Mouse (Mus musculus): ENCODE results near the gene Pam16. TPM values are rescaled to one million over a fixed set of nuclear protein-coding genes. Genes with fewer than 3 reads are reported as not detected.

The Pam16 gene
- polyA plus RNA-seq, 1 experiment from 2014 or later: 74.5 TPM

GRCm38 (mm10) chr16:4629950-4630349 lies 5.2 kb upstream of the Pam16 start:
- peak; percentile 65 for ATAC-seq
- H3K4me1 ChIP-seq (replicated peaks): 0 out of 2 replicates have a peak, but pooled peaks cover 4% of the 10 kb centered on the region
- no peak overlapping the region for H3K4me3 ChIP-seq (replicated peaks)
- H3K4me2 ChIP-seq (replicated peaks): no peak overlapping the region
- H3K9me3 ChIP-seq: no peaks in the 10 kb centered on the region
- no peak overlapping the region for H3K27ac ChIP-seq
- H3K9ac ChIP-seq: no peak overlapping the region
- 18% methylated on average over 6 of the region's 6 CpGs for WGBS
- peaks cover 17% of the 10 kb centered on the region; the same call in 1 of the 2 replicates for H3K36me3 ChIP-seq
- H3K27me3 ChIP-seq (replicated peaks): no peaks in the 10 kb centered on the region

DNA sequence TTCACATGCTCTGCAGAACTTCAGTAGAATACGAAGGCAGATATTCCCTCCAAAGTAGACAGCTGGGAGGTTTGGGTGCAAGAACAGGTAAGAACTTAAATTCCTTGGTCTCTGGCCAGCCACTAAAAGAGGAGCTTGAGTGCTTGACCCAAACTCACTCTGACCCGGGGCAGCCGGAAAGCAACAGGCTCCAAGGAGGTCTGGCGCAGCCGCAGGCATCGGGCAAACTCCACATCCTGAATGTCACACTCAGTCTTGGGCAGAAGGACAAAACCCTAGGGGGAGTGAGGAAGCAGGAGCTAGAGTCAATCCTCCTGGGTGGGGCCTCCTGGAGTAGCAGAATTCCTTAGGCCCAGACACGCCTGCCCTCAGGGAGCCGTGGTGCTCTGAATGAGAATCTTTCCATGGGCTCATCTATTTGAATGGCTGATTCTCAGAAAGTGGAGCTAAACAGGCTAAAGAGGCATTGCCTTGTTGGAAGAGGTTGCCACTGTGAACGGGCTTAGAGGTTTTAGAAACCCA lies 4.2 kb upstream of the Pam16 start:
- 91% methylated on average over 9 of the region's 9 CpGs for WGBS
- Histone ChIP-seq H3K4me1 (replicated peaks) (0 out of 2 replicates have a peak, but pooled peaks cover 4% of the 10 kb centered on the region), H3K4me2 (replicated peaks) (no peak overlapping the region), H3K4me3 (replicated peaks) (no peak overlapping the region), H3K9me3 (no peaks in the 10 kb centered on the region), H3K36me3 (peaks cover 17% of the 10 kb centered on the region; the same call in 1 of the 2 replicates), H3K27ac (no peak overlapping the region), H3K27me3 (replicated peaks) (no peaks in the 10 kb centered on the region), H3K9ac (no peak overlapping the region)
- ATAC-seq: no peak

DNA sequence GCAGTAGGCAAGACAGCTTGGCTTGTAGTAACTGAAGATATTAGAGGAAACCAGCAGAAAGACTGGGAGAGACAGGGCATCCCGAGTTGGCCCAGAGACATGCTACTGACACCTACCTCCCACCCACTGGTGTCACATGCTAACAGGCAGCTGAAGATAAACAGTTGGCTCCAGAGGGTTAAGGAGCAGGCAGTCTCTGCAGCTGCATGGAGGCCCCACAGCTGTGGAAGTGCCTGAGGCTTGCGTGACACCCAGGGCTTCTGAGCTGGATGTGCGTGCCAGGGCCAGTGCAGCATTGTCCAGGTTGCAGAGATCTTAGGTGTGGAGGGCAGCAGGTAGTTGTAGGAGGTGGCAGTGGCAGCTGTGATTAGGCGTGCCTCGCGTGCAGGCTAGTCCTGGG lies 2.3 kb upstream of the Pam16 start:
- Histone ChIP-seq H3K9me3 (no peaks in the 10 kb centered on the region), H3K4me1 (replicated peaks) (peaks cover 15% of the 10 kb centered on the region), H3K9ac (no peak overlapping the region), H3K4me2 (replicated peaks) (no peak overlapping the region), H3K36me3 (peaks cover 11% of the 10 kb centered on the region; the same call in 1 of the 2 replicates), H3K27ac (no peak overlapping the region), H3K27me3 (replicated peaks) (no peaks in the 10 kb centered on the region), H3K4me3 (replicated peaks) (no peak overlapping the region)
- WGBS: 66% methylated on average over 6 of the region's 6 CpGs
- no peak for ATAC-seq

DNA sequence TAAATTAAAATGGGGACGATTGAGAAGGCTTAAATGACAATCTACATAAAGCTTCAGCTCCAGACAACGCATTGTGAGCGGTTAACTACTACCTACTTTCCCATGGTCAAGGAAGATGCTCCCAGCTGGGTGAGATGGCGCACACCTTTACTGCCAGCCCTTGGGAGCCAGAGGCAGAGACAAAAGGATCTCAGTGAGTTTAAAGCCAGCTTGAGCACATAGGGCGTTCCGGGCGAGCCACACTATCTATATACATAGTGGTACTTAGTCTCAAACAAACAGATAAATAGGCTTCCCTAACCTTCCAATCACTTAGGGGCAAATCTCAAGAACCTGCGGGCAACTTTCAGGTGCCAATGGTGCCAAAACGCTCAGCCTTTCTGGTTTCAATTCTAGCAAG lies 714 bp downstream of the Pam16 start:
- peak overlapping the region; percentile 68 for H3K9ac ChIP-seq
- peak overlapping the region; percentile 63 for H3K4me3 ChIP-seq (replicated peaks)
- peak overlapping the region; percentile 82 for H3K27ac ChIP-seq
- ATAC-seq: peak; percentile 23
- 14% methylated on average over 9 of the region's 9 CpGs for WGBS
- H3K27me3 ChIP-seq (replicated peaks): no peaks in the 10 kb centered on the region
- H3K4me2 ChIP-seq (replicated peaks): peak overlapping the region; percentile 76
- H3K4me1 ChIP-seq (replicated peaks): peaks cover 11% of the 10 kb centered on the region
- H3K9me3 ChIP-seq: no peaks in the 10 kb centered on the region
- peaks cover 11% of the 10 kb centered on the region; the same call in 1 of the 2 replicates for H3K36me3 ChIP-seq

- peaks cover 26% of the 10 kb centered on the region for H3K36me3 ChIP-seq
- no peaks in the 10 kb centered on the region for H3K27me3 ChIP-seq (replicated peaks)
- H3K27ac ChIP-seq: 0 out of 2 replicates have a peak overlapping the region, but pooled peaks have one; percentile 17
- ATAC-seq: no peak
- 83% methylated on average over 4 of the region's 4 CpGs for WGBS
- no peak overlapping the region for H3K9ac ChIP-seq
- no peaks in the 10 kb centered on the region for H3K9me3 ChIP-seq
- H3K4me1 ChIP-seq (replicated peaks): no peaks in the 10 kb centered on the region
- H3K4me3 ChIP-seq (replicated peaks): no peak overlapping the region
- H3K4me2 ChIP-seq (replicated peaks): no peak overlapping the region
These were observed 8.0 kb downstream of the Pam16 start for GRCm38 (mm10) chr16:4616829-4617228.

DNA sequence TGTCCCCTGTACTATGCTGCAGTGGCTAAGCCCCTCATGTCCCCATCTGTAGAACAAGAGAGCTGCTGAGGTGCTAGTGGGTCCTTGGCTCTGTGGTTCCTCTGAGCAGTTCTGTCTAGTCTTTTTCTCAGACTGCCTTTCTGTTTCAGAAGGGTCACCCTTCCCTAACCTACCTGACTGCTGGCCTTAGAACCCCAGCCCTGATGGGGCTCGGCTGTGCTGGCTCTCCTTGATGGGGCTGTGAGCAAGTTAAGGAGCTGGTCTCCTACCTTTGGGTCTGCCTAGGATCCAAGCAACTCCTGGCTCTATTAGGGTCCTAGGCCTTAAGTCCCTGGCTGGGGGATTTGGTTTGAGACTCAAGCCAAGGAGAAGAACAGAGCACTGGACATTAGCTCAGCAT lies 9.5 kb downstream of the Pam16 start:
- no peak overlapping the region for H3K9ac ChIP-seq
- no peak overlapping the region for H3K4me2 ChIP-seq (replicated peaks)
- H3K27ac ChIP-seq: no peak overlapping the region
- no peaks in the 10 kb centered on the region for H3K9me3 ChIP-seq
- H3K4me1 ChIP-seq (replicated peaks): no peaks in the 10 kb centered on the region
- no peak for ATAC-seq
- 58% methylated on average over 1 of the region's 1 CpGs for WGBS
- no peak overlapping the region for H3K4me3 ChIP-seq (replicated peaks)
- H3K36me3 ChIP-seq: peaks cover 38% of the 10 kb centered on the region
- H3K27me3 ChIP-seq (replicated peaks): no peaks in the 10 kb centered on the region

- peaks cover 38% of the 10 kb centered on the region for H3K36me3 ChIP-seq
- WGBS: 85% methylated on average over 3 of the region's 3 CpGs
These were observed 10.1 kb downstream of the Pam16 start for GRCm38 (mm10) chr16:4614639-4615038.

DNA sequence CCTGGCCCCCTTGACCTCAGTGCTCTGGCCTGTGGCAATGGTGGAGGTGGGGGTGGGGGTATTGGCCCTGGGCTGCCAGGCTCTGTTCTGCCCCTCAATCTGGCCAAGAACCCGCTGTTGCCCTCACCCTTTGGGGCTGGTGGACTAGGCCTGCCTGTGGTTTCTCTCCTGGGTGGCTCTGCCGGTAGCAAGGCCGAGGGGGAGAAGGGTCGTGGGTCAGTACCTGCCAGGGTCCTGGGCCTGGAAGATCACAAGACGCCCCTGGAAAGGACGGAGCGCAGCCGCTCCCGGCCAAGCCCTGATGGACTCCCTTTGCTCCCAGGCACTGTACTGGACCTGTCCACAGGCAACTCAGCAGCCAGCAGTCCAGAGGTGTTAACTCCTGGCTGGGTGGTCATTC lies 11.1 kb downstream of the Pam16 start:
- 92% methylated on average over 9 of the region's 9 CpGs for WGBS
- Histone ChIP-seq H3K4me2 (replicated peaks) (no peak overlapping the region), H3K27ac (no peak overlapping the region), H3K9me3 (no peaks in the 10 kb centered on the region), H3K27me3 (replicated peaks) (no peaks in the 10 kb centered on the region), H3K9ac (no peak overlapping the region), H3K36me3 (peaks cover 38% of the 10 kb centered on the region), H3K4me3 (replicated peaks) (no peak overlapping the region), H3K4me1 (replicated peaks) (peaks cover under 1% of the 10 kb centered on the region)
- ATAC-seq: no peak

More at GRCm38 (mm10) chr16:4614639-4615038, 10.1 kb downstream of the Pam16 start:
- Histone ChIP-seq H3K9me3 (no peaks in the 10 kb centered on the region), H3K9ac (no peak overlapping the region), H3K4me3 (replicated peaks) (no peak overlapping the region), H3K4me2 (replicated peaks) (no peak overlapping the region), H3K27me3 (replicated peaks) (no peaks in the 10 kb centered on the region), H3K4me1 (replicated peaks) (no peaks in the 10 kb centered on the region), H3K27ac (no peak overlapping the region)
- no peak for ATAC-seq

GRCm38 (mm10) chr16:4611676-4612075 lies 13.1 kb downstream of the Pam16 start:
- no peak overlapping the region for H3K4me2 ChIP-seq (replicated peaks)
- H3K9me3 ChIP-seq: no peaks in the 10 kb centered on the region
- peaks cover 38% of the 10 kb centered on the region for H3K36me3 ChIP-seq
- H3K4me3 ChIP-seq (replicated peaks): no peak overlapping the region
- H3K4me1 ChIP-seq (replicated peaks): peaks cover 21% of the 10 kb centered on the region
- ATAC-seq: no peak
- H3K27ac ChIP-seq: no peak overlapping the region
- 92% methylated on average over 7 of the region's 7 CpGs for WGBS
- no peak overlapping the region for H3K9ac ChIP-seq
- H3K27me3 ChIP-seq (replicated peaks): no peaks in the 10 kb centered on the region

GRCm38 (mm10) chr16:4611193-4611592 lies 13.6 kb downstream of the Pam16 start:
- Histone ChIP-seq H3K27ac (no peak overlapping the region), H3K4me3 (replicated peaks) (no peak overlapping the region), H3K9ac (no peak overlapping the region), H3K9me3 (no peaks in the 10 kb centered on the region), H3K4me1 (replicated peaks) (peaks cover 26% of the 10 kb centered on the region), H3K27me3 (replicated peaks) (no peaks in the 10 kb centered on the region), H3K4me2 (replicated peaks) (no peak overlapping the region), H3K36me3 (peaks cover 38% of the 10 kb centered on the region)
- no peak for ATAC-seq
- WGBS: 96% methylated on average over 5 of the region's 5 CpGs

DNA sequence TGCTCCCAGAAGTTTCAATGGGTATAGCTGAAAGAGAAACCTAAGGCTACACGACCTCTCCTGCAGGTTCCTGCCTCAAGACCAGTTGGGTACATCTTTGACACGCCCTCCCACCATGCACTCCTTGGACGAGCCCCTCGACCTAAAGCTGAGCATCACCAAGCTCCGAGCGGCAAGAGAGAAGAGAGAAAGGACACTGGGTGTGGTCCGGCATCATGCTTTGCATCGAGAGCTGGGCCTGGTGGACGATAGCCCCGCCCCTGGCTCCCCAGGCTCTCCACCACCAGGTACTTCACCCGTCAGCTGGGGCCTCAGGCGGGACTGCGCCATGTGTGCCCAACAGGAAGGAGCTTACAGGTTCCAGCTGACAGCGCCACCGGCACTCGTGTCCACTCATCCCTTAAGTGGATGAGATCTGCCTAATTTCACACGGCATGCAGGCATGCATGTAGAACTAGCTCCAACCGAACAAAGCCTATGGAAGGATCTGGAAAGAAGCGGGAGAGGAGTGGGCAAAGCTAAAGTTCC lies 16.2 kb downstream of the Pam16 start:
- Histone ChIP-seq H3K4me3 (replicated peaks) (no peak overlapping the region), H3K4me1 (replicated peaks) (peaks cover 52% of the 10 kb centered on the region), H3K36me3 (peaks cover 22% of the 10 kb centered on the region), H3K27me3 (replicated peaks) (no peaks in the 10 kb centered on the region), H3K9me3 (no peaks in the 10 kb centered on the region), H3K9ac (no peak overlapping the region), H3K27ac (no peak overlapping the region), H3K4me2 (replicated peaks) (no peak overlapping the region)
- WGBS: 77% methylated on average over 19 of the region's 19 CpGs
- ATAC-seq: no peak

GRCm38 (mm10) chr16:4607818-4608531 lies 16.8 kb downstream of the Pam16 start:
- H3K27ac ChIP-seq: peak overlapping the region; percentile 82
- H3K4me2 ChIP-seq (replicated peaks): 0 out of 2 replicates have a peak overlapping the region, but pooled peaks have one; percentile 14
- H3K4me3 ChIP-seq (replicated peaks): no peak overlapping the region
- no peak overlapping the region; the same call in 1 of the 2 replicates for H3K9ac ChIP-seq
- no peaks in the 10 kb centered on the region for H3K27me3 ChIP-seq (replicated peaks)
- peaks cover 58% of the 10 kb centered on the region for H3K4me1 ChIP-seq (replicated peaks)
- 39% methylated on average over 9 of the region's 9 CpGs for WGBS
- H3K36me3 ChIP-seq: peaks cover 16% of the 10 kb centered on the region
- peak; percentile 37; the same call in 1 of the 2 replicates for ATAC-seq
- no peaks in the 10 kb centered on the region for H3K9me3 ChIP-seq
